Mouse (Mus musculus): ENCODE measurements around the gene Vnn1. TPM values are rescaled to one million over a fixed set of nuclear protein-coding genes. Genes with fewer than 3 reads are reported as not detected.

Vnn1 gene
- 4.8 and 5.2 TPM in 2 replicates for polyA plus RNA-seq (2015; fragmentation: Nextera tagmentation; extraction: Ambion mirVana)

- ATAC-seq (ENCODE audit: extremely low read depth, insufficient number of reproducible peaks, low FRiP score, low TSS enrichment) = no peak
- Histone ChIP-seq H3K4me1 (peaks cover 10% of the 10 kb centered on the region), H3K4me3 (peak within 1 kb of the TSS; percentile 52), H3K9ac (peak within 1 kb of the TSS; percentile 77), H3K27me3 (replicated peaks) (no peaks in the 10 kb centered on the region), H3K36me3 (no peaks in the 10 kb centered on the region), H3K27ac (replicated peaks) (no peak within 1 kb of the TSS), H3K9me3 (no peaks in the 10 kb centered on the region), H3K4me2 (peak within 1 kb of the TSS; percentile 73)
- 13% methylated on average over 21 of the region's 21 CpGs for WGBS
Observed at GRCm38 (mm10) chr10:23894601-23895349, at the start of gene Vnn1. Vnn1 (plus strand) TSS chr10:23894688.

GRCm38 (mm10) chr10:23851228-23851912, 43.1 kb upstream of the Vnn1 start, which contains the start of gene Vnn3:
Vnn3 (plus strand) TSS chr10:23851462.
- Histone ChIP-seq H3K27me3 (replicated peaks) (no peaks in the 10 kb centered on the region), H3K4me2 (no peak within 1 kb of the TSS), H3K9ac (no peak within 1 kb of the TSS), H3K9me3 (no peaks in the 10 kb centered on the region), H3K36me3 (no peaks in the 10 kb centered on the region), H3K4me1 (no peaks in the 10 kb centered on the region), H3K4me3 (no peak within 1 kb of the TSS), H3K27ac (replicated peaks) (no peak within 1 kb of the TSS)
- no peak for ATAC-seq (ENCODE audit: extremely low read depth, insufficient number of reproducible peaks, low FRiP score, low TSS enrichment)
- 77% methylated on average over 4 of the region's 4 CpGs for WGBS

- Histone ChIP-seq H3K4me1 (no peaks in the 10 kb centered on the region), H3K27ac (replicated peaks) (no peak overlapping the region), H3K9me3 (no peaks in the 10 kb centered on the region), H3K4me3 (no peak overlapping the region), H3K27me3 (replicated peaks) (no peaks in the 10 kb centered on the region), H3K4me2 (no peak overlapping the region), H3K36me3 (no peaks in the 10 kb centered on the region), H3K9ac (no peak overlapping the region)
- 74% methylated on average over 2 of the region's 2 CpGs for WGBS
- no peak for ATAC-seq (ENCODE audit: extremely low read depth, insufficient number of reproducible peaks, low FRiP score, low TSS enrichment)
Observed at GRCm38 (mm10) chr10:23852096-23852495, 42.4 kb upstream of the Vnn1 start.

- no peak overlapping the region for H3K27ac ChIP-seq (replicated peaks)
- no peaks in the 10 kb centered on the region for H3K4me1 ChIP-seq
- no peaks in the 10 kb centered on the region for H3K27me3 ChIP-seq (replicated peaks)
- no peak overlapping the region for H3K4me3 ChIP-seq
- peaks cover 16% of the 10 kb centered on the region; the same call in 1 of the 2 replicates for H3K9me3 ChIP-seq
- no peaks in the 10 kb centered on the region for H3K36me3 ChIP-seq
- no peak overlapping the region for H3K4me2 ChIP-seq
- no peak for ATAC-seq (ENCODE audit: extremely low read depth, insufficient number of reproducible peaks, low FRiP score, low TSS enrichment)
- WGBS = 72% methylated on average over 9 of the region's 9 CpGs
- no peak overlapping the region for H3K9ac ChIP-seq
Observed at GRCm38 (mm10) chr10:23864362-23865312, 29.9 kb upstream of the Vnn1 start.

GRCm38 (mm10) chr10:23880695-23881094, 13.8 kb upstream of the Vnn1 start:
- no peak overlapping the region for H3K9ac ChIP-seq
- no peak for ATAC-seq (ENCODE audit: extremely low read depth, insufficient number of reproducible peaks, low FRiP score, low TSS enrichment)
- H3K4me3 ChIP-seq = no peak overlapping the region
- no peak overlapping the region for H3K4me2 ChIP-seq
- no peaks in the 10 kb centered on the region for H3K4me1 ChIP-seq
- 77% methylated on average over 6 of the region's 6 CpGs for WGBS
- no peak overlapping the region for H3K27ac ChIP-seq (replicated peaks)
- no peaks in the 10 kb centered on the region for H3K27me3 ChIP-seq (replicated peaks)
- no peaks in the 10 kb centered on the region for H3K36me3 ChIP-seq
- 0 out of 2 replicates have a peak, but pooled peaks cover 3% of the 10 kb centered on the region for H3K9me3 ChIP-seq

- Histone ChIP-seq H3K4me2 (no peak overlapping the region), H3K9me3 (no peaks in the 10 kb centered on the region), H3K27me3 (replicated peaks) (no peaks in the 10 kb centered on the region), H3K36me3 (no peaks in the 10 kb centered on the region), H3K4me1 (no peaks in the 10 kb centered on the region), H3K4me3 (no peak overlapping the region), H3K27ac (replicated peaks) (no peak overlapping the region), H3K9ac (no peak overlapping the region)
- 86% methylated on average over 1 of the region's 1 CpGs for WGBS
- ATAC-seq (ENCODE audit: extremely low read depth, insufficient number of reproducible peaks, low FRiP score, low TSS enrichment) = no peak
Observed at GRCm38 (mm10) chr10:23884910-23885309, 9.6 kb upstream of the Vnn1 start.

GRCm38 (mm10) chr10:23886060-23886459, 8.4 kb upstream of the Vnn1 start:
- no peaks in the 10 kb centered on the region for H3K27me3 ChIP-seq (replicated peaks)
- no peaks in the 10 kb centered on the region for H3K36me3 ChIP-seq
- no peak overlapping the region for H3K27ac ChIP-seq (replicated peaks)
- H3K4me2 ChIP-seq = no peak overlapping the region
- H3K4me1 ChIP-seq = peaks cover 4% of the 10 kb centered on the region; the same call in 1 of the 2 replicates
- ATAC-seq (ENCODE audit: extremely low read depth, insufficient number of reproducible peaks, low FRiP score, low TSS enrichment) = no peak
- WGBS = 77% methylated on average over 3 of the region's 3 CpGs
- H3K9me3 ChIP-seq = no peaks in the 10 kb centered on the region
- H3K9ac ChIP-seq = no peak overlapping the region
- no peak overlapping the region for H3K4me3 ChIP-seq

GRCm38 (mm10) chr10:23892987-23893386, 1.5 kb upstream of the Vnn1 start:
- no peaks in the 10 kb centered on the region for H3K36me3 ChIP-seq
- H3K9ac ChIP-seq = no peak overlapping the region
- H3K4me2 ChIP-seq = no peak overlapping the region
- no peak for ATAC-seq (ENCODE audit: extremely low read depth, insufficient number of reproducible peaks, low FRiP score, low TSS enrichment)
- H3K27ac ChIP-seq (replicated peaks) = no peak overlapping the region
- H3K4me1 ChIP-seq = peaks cover 10% of the 10 kb centered on the region
- WGBS = 75% methylated on average over 1 of the region's 1 CpGs
- H3K27me3 ChIP-seq (replicated peaks) = no peaks in the 10 kb centered on the region
- H3K4me3 ChIP-seq = no peak overlapping the region
- H3K9me3 ChIP-seq = no peaks in the 10 kb centered on the region

GRCm38 (mm10) chr10:23895376-23895775, 888 bp downstream of the Vnn1 start:
- WGBS = 67% methylated on average over 7 of the region's 7 CpGs
- no peak for ATAC-seq (ENCODE audit: extremely low read depth, insufficient number of reproducible peaks, low FRiP score, low TSS enrichment)
- H3K4me2 ChIP-seq = peak overlapping the region; percentile 73
- peaks cover 10% of the 10 kb centered on the region for H3K4me1 ChIP-seq
- no peaks in the 10 kb centered on the region for H3K9me3 ChIP-seq
- H3K27me3 ChIP-seq (replicated peaks) = no peaks in the 10 kb centered on the region
- no peak overlapping the region for H3K27ac ChIP-seq (replicated peaks)
- H3K9ac ChIP-seq = no peak overlapping the region
- no peak overlapping the region for H3K4me3 ChIP-seq
- H3K36me3 ChIP-seq = no peaks in the 10 kb centered on the region

GRCm38 (mm10) chr10:23901119-23901518, 6.6 kb downstream of the Vnn1 start:
- no peak overlapping the region for H3K9ac ChIP-seq
- no peaks in the 10 kb centered on the region for H3K4me1 ChIP-seq
- H3K36me3 ChIP-seq = no peaks in the 10 kb centered on the region
- ATAC-seq (ENCODE audit: extremely low read depth, insufficient number of reproducible peaks, low FRiP score, low TSS enrichment) = no peak
- 77% methylated on average over 3 of the region's 3 CpGs for WGBS
- H3K4me2 ChIP-seq = no peak overlapping the region
- no peaks in the 10 kb centered on the region for H3K9me3 ChIP-seq
- no peak overlapping the region for H3K27ac ChIP-seq (replicated peaks)
- no peak overlapping the region for H3K4me3 ChIP-seq
- no peaks in the 10 kb centered on the region for H3K27me3 ChIP-seq (replicated peaks)

- Histone ChIP-seq H3K4me3 (no peak overlapping the region), H3K27ac (replicated peaks) (no peak overlapping the region), H3K36me3 (no peaks in the 10 kb centered on the region), H3K27me3 (replicated peaks) (no peaks in the 10 kb centered on the region), H3K9ac (no peak overlapping the region), H3K4me1 (no peaks in the 10 kb centered on the region), H3K9me3 (no peaks in the 10 kb centered on the region), H3K4me2 (no peak overlapping the region)
- no peak for ATAC-seq (ENCODE audit: extremely low read depth, insufficient number of reproducible peaks, low FRiP score, low TSS enrichment)
- 88% methylated on average over 1 of the region's 1 CpGs for WGBS
Observed at GRCm38 (mm10) chr10:23905661-23906060, 11.2 kb downstream of the Vnn1 start.

Data from heart, embryonic 13.5 days (tissue).